Mouse (Mus musculus) E14TG2a.4 (cell line): Measurements from ENCODE around the gene Mybbp1a.

Experiments used
- CTCF ChIP-seq: conservative IDR thresholded peaks from 2 replicates; pipeline ENCODE4 v1.5.1; 2014; ENCODE audit warnings: low read length
- NANOG ChIP-seq: IDR thresholded peaks from 2 replicates; pipeline ENCODE4 v1.6.1; 2014; ENCODE audit warnings: borderline replicate concordance, low read length, mixed read lengths

- no peak for TF ChIP-seq CTCF
- no peak for TF ChIP-seq NANOG
Observed at GRCm38 (mm10) chr11:72474926-72475325, 33.8 kb downstream of the Mybbp1a start.
